Mouse (Mus musculus) B cell, adult 2 months (primary cell): Measurements from ENCODE around the gene Aldh1l1.
A peak's percentile ranks its signal among the peaks of the same experiment; 100 is the strongest.

Experiments
- DNase-seq, 2 experiments: peaks; one replicate each; pipeline ENCODE4 v3.0.0; 2022

Gene Aldh1l1

DNA sequence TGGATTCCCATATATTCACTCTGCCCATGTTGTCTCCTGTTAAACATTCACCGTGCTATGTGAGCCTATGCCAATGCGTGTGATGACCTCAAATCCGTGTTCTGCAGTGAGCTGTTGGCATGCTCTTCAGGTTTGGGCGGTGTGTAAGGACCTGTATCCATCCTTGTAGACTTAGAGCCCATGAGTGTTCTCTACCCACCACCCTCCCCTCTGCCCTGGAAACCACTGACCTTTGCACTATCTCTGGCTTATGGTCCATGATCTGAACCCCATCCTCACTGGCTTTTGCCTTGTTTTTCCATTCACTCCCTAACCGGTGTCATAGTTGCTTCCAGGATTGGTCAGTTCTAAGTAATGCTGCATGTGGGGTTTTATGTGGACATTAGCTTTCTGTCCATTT, 67.5 kb downstream of the Aldh1l1 start:
- DNase-seq, result no peak

- DNase-seq, result no peak
Observed at GRCm38 (mm10) chr6:90556534-90557058, 70.4 kb downstream of the Aldh1l1 start.

DNA sequence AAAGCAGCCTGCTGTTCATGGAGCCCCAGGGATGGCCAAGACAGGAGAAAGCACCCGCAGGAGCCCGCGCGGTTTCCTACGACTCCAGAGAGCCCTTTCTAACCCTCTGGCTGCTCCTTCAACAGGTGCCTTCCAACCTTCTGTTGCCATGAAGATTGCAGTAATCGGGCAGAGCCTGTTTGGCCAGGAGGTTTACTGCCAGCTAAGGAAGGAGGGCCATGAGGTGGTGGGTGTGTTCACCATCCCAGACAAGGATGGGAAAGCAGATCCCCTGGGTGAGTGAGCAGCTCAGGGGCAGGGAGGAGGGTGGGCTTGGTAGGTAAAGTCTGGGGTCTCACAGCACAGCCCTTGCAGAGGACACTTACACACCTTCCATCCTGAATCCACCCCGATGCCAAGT, 70.8 kb downstream of the Aldh1l1 start:
- DNase-seq, result no peak

- DNase-seq, result no peak
Observed at GRCm38 (mm10) chr6:90557829-90558693, 71.8 kb downstream of the Aldh1l1 start.

DNA sequence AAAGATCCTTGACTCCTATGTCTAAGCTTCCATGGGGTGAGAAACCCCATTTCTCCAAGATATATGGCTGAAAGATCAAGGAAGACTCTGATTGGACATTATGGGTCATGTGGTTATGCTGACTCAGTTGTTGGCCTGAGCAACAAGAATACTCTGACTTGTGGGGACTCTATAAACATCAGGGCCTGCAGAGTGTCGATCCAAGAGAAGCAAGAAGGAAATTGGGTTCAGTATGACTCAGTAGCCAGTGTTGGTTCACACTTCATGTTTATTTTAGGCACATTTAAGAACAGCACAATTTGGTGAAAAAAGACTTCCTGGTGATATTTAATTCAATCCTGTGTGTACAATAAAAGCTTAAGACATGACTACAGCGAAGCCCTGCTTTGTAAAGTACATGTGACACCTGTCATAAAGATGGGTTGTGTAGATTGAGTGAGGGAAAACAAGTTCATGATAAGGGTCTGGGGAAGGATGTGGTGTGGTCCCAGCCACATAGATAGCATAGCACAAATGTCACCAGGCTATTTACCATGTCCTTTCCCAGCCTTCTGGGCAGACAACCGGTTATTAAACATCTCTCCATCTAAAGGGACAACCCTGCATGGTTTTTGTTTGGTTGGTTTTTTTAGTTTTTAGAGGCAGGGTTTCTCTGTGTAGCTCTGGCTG, 74.3 kb downstream of the Aldh1l1 start:
- DNase-seq, result no peak

- DNase-seq, result no peak
Observed at GRCm38 (mm10) chr6:90561234-90561781, 75.1 kb downstream of the Aldh1l1 start.

- DNase-seq, result no peak
Observed at GRCm38 (mm10) chr6:90564240-90564639, 78.0 kb downstream of the Aldh1l1 start.

GRCm38 (mm10) chr6:90565357-90566215, 79.4 kb downstream of the Aldh1l1 start:
- no peak for DNase-seq

- DNase-seq, result no peak
Observed at GRCm38 (mm10) chr6:90567486-90567885, 81.3 kb downstream of the Aldh1l1 start.

- no peak for DNase-seq
Observed at GRCm38 (mm10) chr6:90567928-90568327, 81.7 kb downstream of the Aldh1l1 start.

- DNase-seq, result no peak
Observed at GRCm38 (mm10) chr6:90568721-90569120, 82.5 kb downstream of the Aldh1l1 start.

GRCm38 (mm10) chr6:90569736-90570383, 83.6 kb downstream of the Aldh1l1 start:
- peak in 1 of 2 experiments; percentile 7 for DNase-seq

DNA sequence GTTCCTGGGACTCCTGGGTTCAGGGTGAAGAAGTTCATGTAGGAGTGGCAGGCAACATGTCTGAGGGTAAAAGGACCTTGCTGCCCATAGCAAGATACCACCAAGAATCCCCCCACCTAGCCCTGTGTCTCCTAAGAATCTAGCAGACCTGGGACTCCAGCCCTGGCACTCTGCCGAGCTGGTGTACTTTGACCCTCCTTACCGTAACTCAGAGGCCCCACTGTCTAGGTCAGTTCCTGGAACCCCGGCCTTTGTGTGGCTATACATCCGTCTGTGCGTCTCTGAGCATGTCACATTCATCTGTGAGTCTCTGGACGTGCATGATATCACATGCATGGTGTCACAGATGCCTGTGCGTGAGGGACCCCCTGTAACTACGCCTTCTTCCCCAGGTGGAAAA, 84.2 kb downstream of the Aldh1l1 start:
- no peak for DNase-seq

- DNase-seq, result peak; percentile 75 to 76
Observed at GRCm38 (mm10) chr6:90575261-90575715, 89.1 kb downstream of the Aldh1l1 start.

- no peak for DNase-seq
Observed at GRCm38 (mm10) chr6:90578174-90578573, 91.9 kb downstream of the Aldh1l1 start.

DNA sequence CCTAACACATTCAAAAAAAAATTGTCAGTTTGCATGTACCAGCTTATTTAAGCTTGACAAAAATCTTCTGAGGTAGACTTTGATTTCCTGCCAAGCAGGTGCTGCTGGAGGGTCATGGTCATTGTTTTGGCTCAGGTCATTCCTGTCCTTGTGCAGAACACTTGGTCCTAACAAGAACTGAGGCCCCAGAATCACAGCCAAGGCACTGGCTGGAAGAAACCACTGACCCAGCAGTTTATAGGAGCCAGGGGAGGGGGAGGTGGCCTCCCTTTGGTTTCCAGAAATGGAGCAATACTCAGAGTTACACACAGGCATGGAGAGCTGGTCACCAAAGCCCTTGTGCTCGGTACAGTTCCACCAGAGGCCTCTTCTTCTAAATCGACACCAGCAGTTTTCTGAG, 96.1 kb downstream of the Aldh1l1 start:
- no peak for DNase-seq

DNA sequence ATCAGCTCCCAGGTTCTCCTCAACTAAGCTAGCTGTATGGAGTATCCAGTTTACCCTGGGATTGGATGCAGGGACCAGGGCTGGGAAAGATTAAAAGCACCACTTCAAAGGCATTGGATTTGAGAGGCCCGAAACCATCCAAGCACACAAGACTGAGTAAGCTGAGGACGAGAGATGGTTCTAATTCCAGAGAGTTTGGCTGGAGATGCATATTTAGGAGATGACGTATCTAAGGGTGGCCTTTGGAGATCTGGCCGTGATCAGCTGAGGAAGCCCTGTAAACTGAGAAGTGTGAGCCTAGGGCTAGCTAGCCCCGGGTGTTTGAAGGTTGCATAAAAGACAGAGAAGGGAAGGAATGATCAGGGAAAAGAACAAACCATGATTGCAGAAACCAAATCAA, 101.9 kb downstream of the Aldh1l1 start:
- DNase-seq, result no peak

DNA sequence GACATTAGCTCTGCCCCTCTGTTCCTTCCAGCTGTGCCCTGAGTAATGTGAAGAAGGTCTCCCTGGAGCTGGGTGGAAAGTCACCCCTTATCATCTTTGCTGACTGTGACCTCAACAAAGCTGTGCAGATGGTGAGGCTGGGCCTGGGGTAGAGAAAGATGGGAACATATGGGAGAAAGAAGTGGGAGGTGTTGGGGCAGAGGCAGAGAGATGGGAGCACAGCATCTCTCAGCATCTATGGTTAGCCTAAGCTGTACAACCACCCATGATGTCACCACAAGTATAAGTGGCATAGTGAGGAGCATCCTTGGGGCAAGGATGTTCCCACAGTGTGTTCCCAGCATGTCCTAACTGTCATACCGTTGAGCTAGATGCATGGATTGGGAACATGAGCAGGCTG, 104.5 kb downstream of the Aldh1l1 start:
- DNase-seq, result no peak

DNA sequence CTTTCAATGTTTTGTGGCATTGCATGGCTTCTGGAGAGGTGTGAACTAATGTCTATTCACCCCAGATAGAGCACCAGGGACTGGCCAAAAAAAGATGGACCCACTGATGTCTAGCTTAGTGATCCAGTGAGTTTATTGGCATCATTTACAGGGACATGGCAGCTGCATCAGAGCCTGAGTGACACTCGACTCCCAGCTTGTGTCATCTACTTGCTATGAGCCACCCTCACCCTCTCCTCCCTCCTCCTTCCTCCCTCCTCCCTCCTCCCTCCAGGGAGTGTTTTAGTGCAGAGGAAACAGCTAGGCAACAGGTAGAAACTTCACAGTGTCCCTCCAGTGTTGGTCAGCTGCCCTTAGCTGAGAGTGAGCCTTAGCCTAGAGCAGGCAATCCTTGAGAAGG, 108.7 kb downstream of the Aldh1l1 start:
- no peak for DNase-seq

DNA sequence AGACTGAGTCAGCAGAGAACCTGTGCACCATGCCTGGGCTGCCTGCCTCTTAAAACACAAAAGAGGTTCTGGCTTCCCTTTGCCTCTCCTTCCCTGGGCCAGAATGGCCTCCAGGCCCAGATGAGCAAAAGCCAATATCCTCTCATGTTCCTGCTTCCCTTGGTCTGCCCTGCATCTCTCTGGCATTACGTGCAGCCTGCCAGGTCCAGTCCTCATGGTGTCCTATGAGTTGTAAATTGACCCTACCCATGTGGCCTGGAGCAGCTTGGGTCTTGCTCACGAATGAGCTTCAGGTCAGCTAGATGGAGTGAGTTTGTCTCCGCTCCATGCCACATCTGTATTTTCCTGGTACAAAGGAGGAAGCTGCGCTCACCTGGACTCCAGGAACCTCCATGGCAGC, 110.8 kb downstream of the Aldh1l1 start:
- no peak for DNase-seq

DNA sequence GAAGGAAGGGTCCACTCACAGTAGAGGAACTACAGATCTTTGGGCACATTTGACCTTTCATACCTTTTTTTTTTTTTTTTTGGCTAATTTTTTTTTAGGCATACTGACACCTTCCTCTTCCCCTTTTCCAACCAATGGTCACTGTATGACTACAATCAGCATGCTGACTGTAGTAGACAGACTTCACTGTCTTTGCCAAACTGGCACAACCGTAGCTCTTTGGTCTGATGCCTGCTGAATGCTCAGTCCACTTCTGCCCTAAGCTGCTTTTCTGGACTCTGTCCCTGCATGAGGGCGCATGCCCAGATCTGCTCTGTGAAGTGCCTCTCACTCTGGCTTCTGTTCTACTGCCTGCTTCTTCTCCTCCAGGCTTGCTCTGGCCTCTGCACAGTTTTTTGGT, 111.4 kb downstream of the Aldh1l1 start:
- no peak for DNase-seq

- no peak for DNase-seq
Observed at GRCm38 (mm10) chr6:90598197-90598596, 112.0 kb downstream of the Aldh1l1 start.
